Mouse (Mus musculus): ENCODE data around the gene BC052040.
A peak's percentile ranks its signal among the peaks of the same experiment; 100 is the strongest.

Gene BC052040

GRCm38 (mm10) chr2:115769597-115770305 lies 188.2 kb downstream of the BC052040 start:
- DNase-seq (ENCODE audit: low spot score in 2 of 2) = peak; percentile 22

DNA sequence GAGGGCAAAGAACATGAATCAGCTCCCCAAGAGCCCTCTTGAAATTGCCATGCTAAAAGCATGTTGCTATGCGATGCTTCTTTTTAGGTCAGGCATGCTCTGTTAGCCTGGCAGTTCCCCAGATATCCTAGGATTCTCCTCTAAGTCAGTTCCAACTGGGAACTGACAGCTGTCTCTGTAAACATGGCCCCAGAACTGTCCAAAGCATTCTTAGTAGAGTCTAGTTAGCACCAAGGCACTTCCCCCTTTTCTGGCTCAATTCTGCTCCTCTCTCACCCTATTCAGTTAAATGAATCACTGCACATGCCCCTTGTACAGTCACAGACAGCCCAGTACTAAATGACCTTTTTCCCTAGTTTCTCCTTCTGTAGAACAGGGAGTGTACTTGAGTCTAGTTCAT lies 191.2 kb downstream of the BC052040 start:
- no peak for DNase-seq (ENCODE audit: low spot score in 2 of 2)

GRCm38 (mm10) chr2:115774153-115774908 lies 192.8 kb downstream of the BC052040 start:
- DNase-seq (ENCODE audit: low spot score in 2 of 2) = no peak

DNA sequence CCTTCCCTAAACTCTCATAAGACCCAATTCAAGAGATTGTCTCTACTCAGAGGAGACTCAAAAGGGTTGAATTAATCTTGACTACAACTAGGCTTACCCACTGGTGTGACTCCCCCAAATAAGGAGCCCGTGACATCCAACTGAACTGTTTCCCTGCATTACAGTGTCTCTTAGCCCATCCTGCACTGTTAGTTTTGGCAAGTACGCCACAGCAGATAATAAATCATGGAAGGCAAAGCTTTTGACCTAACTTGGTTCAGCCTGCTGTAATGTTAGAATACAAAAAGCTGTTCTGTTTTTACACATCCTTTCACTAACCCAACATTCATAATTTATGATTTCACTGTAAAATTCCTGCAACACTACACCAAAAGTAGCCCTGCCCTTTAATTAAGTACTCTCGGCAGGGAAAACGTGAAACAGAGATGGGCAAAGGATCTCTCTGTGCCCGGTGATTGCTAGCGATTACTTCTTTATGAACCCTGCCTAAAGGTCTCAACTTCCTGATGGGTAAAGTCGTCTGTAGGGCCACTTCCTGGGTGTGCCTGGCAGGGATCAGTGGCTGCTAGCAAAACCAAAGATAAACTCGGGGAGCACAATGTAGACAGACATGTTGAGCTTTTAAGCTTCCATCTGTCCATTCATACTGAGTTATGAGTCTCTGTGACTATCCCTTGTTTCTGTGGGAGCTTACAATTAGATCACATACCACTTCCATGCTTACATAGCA lies 194.1 kb downstream of the BC052040 start:
- no peak for DNase-seq (ENCODE audit: low spot score in 2 of 2)

DNA sequence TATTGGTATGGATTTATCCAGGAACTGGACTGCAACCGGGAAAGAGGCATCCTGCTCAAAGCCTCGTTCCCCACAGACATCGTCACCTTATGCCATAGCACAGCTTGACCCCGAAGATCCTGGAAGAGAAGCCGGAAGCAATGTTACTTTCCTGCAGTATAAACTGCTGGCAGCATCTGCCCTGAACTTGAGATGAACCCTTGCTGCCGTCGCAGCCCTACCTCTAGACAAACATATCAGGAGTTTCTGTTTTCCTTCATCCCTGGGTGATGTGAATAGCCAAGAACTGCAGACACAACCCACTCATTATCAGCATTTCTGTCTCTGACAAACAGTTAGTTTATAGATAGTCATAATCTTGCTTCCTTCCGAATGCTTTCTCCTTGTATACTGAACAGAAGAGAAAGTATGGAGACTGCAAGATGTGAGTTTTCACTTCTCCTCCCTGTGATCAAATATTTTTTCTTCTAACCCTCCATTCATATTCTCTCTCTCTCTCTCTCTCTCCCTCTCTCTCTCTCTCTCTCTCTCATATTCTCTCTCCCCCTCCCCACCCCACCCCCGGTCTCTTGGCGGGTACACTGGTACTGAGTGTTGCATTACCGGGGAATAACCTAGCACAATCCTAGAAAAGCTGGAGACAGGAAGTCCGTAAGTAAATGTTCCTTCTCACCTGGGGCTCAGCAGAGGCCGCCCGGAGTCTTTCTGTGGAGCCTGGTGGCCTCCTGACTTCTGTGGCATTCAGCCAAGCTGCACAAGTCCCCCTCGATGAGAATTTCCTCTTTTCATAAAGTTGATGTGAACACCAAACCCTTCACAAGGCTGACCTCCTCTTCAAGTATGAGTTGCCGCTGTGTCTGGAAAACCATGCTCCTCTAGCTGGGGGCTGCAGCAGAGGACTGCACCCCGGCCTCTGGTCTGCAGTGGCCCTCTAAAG lies 195.7 kb downstream of the BC052040 start:
- DNase-seq (ENCODE audit: low spot score in 2 of 2) = no peak

GRCm38 (mm10) chr2:115780546-115781011 lies 199.1 kb downstream of the BC052040 start:
- DNase-seq (ENCODE audit: low spot score in 2 of 2) = no peak

GRCm38 (mm10) chr2:115785687-115786086 lies 204.2 kb downstream of the BC052040 start:
- no peak for DNase-seq (ENCODE audit: low spot score in 2 of 2)

- no peak for DNase-seq (ENCODE audit: low spot score in 2 of 2)
These were observed 217.3 kb downstream of the BC052040 start for GRCm38 (mm10) chr2:115798839-115799238.

GRCm38 (mm10) chr2:115808376-115808775 lies 226.9 kb downstream of the BC052040 start:
- no peak for DNase-seq (ENCODE audit: low spot score in 2 of 2)

DNA sequence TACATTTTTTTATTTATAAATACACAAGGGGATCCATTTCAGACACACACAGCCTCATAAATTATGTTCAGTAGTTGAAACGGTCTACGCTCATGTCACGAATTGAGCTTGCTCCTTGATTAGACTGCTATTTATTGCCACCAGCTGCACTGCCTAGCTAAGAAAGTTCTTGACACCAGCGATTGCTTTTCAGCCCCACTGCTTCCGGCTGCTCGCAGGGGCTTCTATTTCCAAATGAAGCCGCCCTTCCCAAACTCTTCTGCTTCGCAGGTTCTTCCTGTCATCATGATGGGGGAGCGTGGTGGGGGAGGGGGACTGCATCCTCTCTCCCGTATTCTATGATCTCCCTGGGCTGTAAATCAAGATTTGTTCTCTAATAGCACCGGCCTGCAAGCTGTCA lies 231.8 kb downstream of the BC052040 start:
- peak in 1 of 2 experiments; percentile 16 for DNase-seq (ENCODE audit: low spot score in 2 of 2)

- no peak for DNase-seq (ENCODE audit: low spot score in 2 of 2)
These were observed 232.2 kb downstream of the BC052040 start for GRCm38 (mm10) chr2:115813721-115814120.

DNA sequence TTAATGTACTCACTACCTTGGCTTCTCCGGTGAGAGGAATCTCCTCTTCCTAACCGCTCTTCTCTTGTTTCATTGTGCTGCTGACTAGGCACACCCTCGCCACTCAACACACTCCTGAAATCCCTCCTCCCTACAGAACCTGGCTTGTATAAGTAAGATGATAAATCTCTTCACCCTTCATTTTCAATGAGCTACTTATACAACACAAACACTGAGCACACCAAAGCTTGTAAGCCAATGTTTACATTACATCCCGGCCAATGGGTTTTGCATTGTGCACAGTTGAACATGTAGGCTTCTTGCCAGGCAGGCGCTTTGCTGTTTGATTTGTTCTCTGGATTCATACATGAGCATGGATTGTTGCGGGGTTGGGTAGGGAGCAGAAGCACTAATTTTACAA lies 236.4 kb downstream of the BC052040 start:
- DNase-seq (ENCODE audit: low spot score in 2 of 2) = no peak

GRCm38 (mm10) chr2:115822361-115822760 lies 240.8 kb downstream of the BC052040 start:
- peak; percentile 31 to 60 for DNase-seq (ENCODE audit: low spot score in 2 of 2)

Data from left cerebral cortex, adult 9 months (tissue).